Mouse (Mus musculus): ENCODE measurements at regions not wholly inside any gene's neighbourhood (a gene's known extent, or its start where the extent isn't known, plus 50 kb on each side); places are given as distances from the start of the nearest gene placed in this dataset.

- Histone ChIP-seq H3K9ac (no peak overlapping the region), H3K9me3 (ENCODE audit: control insufficient read depth, low read length) (no peaks in the 10 kb centered on the region), H3K4me1 (replicated peaks; ENCODE audit: control insufficient read depth, insufficient read depth, low read length) (peaks cover 4% of the 10 kb centered on the region; the same call in 1 of the 2 replicates), H3K27ac (no peak overlapping the region), H3K27me3 (ENCODE audit: control insufficient read depth, insufficient read depth, low read length) (no peaks in the 10 kb centered on the region), H3K36me3 (replicated peaks; ENCODE audit: control insufficient read depth, insufficient read depth) (no peaks in the 10 kb centered on the region), H3K4me3 (replicated peaks; ENCODE audit: low read length) (no peak overlapping the region), H3K4me2 (replicated peaks) (no peak overlapping the region)
- DNase-seq (ENCODE audit: low spot score), result no peak
- ATAC-seq (ENCODE audit: low FRiP score), result no peak
- WGBS, result 72% methylated on average over 4 of the region's 4 CpGs
Measured at GRCm38 (mm10) chr1:88783083-88783482, 81.1 kb upstream of the Arl4c start.

DNA sequence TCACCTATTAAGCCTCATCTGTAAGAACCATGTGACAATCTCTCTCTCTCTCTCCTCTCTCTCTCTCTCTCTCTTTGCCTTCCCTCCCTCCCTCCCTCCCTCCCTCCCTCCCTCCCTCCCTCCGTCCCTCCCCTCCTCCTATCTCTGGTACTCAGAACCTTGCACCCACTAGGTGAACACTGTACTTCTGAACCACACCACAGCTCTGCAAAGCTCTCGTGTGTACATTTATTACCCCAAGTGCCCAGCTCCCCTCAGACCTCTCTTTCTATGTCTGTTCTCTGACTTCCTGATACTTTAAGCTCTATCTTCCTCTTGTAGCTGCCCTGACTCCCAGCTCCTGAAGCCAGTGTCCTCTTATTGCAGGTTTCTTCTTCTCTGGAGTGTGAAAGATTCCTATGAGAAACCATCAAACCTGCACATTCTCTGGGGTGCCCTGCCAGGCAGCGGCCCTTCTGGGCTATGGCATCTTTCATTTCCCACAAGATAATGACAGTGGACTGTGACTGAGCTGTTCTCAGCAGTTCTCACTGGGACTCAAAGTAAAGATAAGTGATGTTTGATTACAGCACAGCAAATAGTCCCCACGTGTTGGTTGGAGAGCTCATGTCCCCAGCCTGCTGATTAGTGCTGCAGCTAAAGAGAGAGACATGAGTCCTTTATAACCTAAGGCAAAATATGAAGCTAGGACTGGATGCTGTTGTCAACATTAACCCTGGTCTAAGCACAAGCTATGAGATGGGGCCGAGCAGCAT, 83.0 kb upstream of the Arl4c start:
- 54% methylated on average over 4 of the region's 5 CpGs for whole genome bisulfite sequencing
- H3K27ac ChIP-seq, result no peak overlapping the region
- no peak overlapping the region for H3K9ac ChIP-seq
- DNase-seq (ENCODE audit: low spot score) (no peak), ATAC-seq (ENCODE audit: low FRiP score) (no peak)
- H3K4me3 ChIP-seq (replicated peaks; ENCODE audit: low read length), result no peak overlapping the region
- no peak overlapping the region for H3K4me2 ChIP-seq (replicated peaks)
- no peaks in the 10 kb centered on the region for H3K36me3 ChIP-seq (replicated peaks; ENCODE audit: control insufficient read depth, insufficient read depth)
- no peaks in the 10 kb centered on the region for H3K27me3 ChIP-seq (ENCODE audit: control insufficient read depth, insufficient read depth, low read length)
- H3K9me3 ChIP-seq (ENCODE audit: control insufficient read depth, low read length), result no peaks in the 10 kb centered on the region
- H3K4me1 ChIP-seq (replicated peaks; ENCODE audit: control insufficient read depth, insufficient read depth, low read length), result no peaks in the 10 kb centered on the region; the same call in 1 of the 2 replicates

GRCm38 (mm10) chr1:88786066-88786465, 84.0 kb upstream of the Arl4c start:
- no peak for DNase-seq (ENCODE audit: low spot score)

DNA sequence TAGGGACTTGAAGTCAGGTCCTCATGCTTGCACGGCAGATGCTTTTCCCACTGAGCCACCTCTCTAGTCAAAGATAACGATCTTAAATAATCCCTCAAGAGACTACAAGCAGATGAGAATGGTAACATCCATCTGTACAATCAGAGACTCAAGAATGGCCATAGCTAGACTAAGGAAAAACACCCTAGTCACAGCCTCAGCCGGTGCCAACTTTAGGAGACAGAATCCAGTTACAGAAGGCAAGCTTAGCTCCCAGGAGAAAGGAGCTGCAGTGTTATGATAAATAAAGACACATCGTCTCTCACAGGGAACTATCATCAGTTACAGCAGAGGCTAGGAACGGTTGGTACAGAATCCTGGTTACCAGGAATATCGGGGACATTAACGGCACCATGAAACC, 88.7 kb upstream of the Arl4c start:
- no peak for DNase-seq (ENCODE audit: low spot score)
- ATAC-seq (ENCODE audit: low FRiP score), result no peak
- Histone ChIP-seq H3K27me3 (ENCODE audit: control insufficient read depth, insufficient read depth, low read length) (no peaks in the 10 kb centered on the region), H3K9ac (no peak overlapping the region), H3K36me3 (replicated peaks; ENCODE audit: control insufficient read depth, insufficient read depth) (no peaks in the 10 kb centered on the region), H3K4me3 (replicated peaks; ENCODE audit: low read length) (no peak overlapping the region), H3K4me1 (replicated peaks; ENCODE audit: control insufficient read depth, insufficient read depth, low read length) (no peaks in the 10 kb centered on the region), H3K4me2 (replicated peaks) (no peak overlapping the region), H3K9me3 (ENCODE audit: control insufficient read depth, low read length) (no peaks in the 10 kb centered on the region), H3K27ac (no peak overlapping the region)
- 80% methylated on average over 7 of the region's 7 CpGs for WGBS

More at GRCm38 (mm10) chr1:88786066-88786465, 84.0 kb upstream of the Arl4c start:
- H3K36me3 ChIP-seq (replicated peaks; ENCODE audit: control insufficient read depth, insufficient read depth), result no peaks in the 10 kb centered on the region
- H3K9ac ChIP-seq, result no peak overlapping the region
- H3K4me2 ChIP-seq (replicated peaks), result no peak overlapping the region
- no peaks in the 10 kb centered on the region for H3K9me3 ChIP-seq (ENCODE audit: control insufficient read depth, low read length)
- H3K4me3 ChIP-seq (replicated peaks; ENCODE audit: low read length), result no peak overlapping the region
- WGBS, result 88% methylated on average over 14 of the region's 14 CpGs
- no peak for ATAC-seq (ENCODE audit: low FRiP score)
- no peaks in the 10 kb centered on the region for H3K27me3 ChIP-seq (ENCODE audit: control insufficient read depth, insufficient read depth, low read length)
- no peaks in the 10 kb centered on the region; the same call in 1 of the 2 replicates for H3K4me1 ChIP-seq (replicated peaks; ENCODE audit: control insufficient read depth, insufficient read depth, low read length)
- H3K27ac ChIP-seq, result no peak overlapping the region

DNA sequence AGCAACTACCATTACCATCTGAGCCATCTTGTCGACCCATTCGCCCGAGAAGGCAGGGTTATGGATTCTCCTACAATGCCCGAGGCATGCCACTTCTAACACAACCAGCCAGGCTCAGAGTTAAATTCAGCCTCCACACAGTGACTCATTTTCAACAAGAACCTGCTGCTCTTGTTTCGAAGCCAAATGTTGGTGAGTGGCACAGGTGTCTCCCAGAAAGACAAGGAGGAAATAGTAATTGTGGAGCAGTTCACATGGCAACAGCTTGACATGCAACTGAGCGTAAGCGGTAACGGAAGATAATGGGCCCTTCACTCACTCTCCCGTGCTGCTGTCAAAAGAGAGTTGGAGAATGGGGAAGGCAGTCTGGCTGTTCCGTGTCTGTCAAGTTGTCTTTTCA, 92.9 kb upstream of the Arl4c start:
- H3K4me1 ChIP-seq (replicated peaks; ENCODE audit: control insufficient read depth, insufficient read depth, low read length), result no peaks in the 10 kb centered on the region; the same call in 1 of the 2 replicates
- H3K27me3 ChIP-seq (ENCODE audit: control insufficient read depth, insufficient read depth, low read length), result no peaks in the 10 kb centered on the region
- H3K9me3 ChIP-seq (ENCODE audit: control insufficient read depth, low read length), result no peaks in the 10 kb centered on the region
- H3K4me3 ChIP-seq (replicated peaks; ENCODE audit: low read length), result no peak overlapping the region
- 64% methylated on average over 10 of the region's 10 CpGs for WGBS
- H3K4me2 ChIP-seq (replicated peaks), result no peak overlapping the region
- no peak overlapping the region for H3K9ac ChIP-seq
- H3K36me3 ChIP-seq (replicated peaks; ENCODE audit: control insufficient read depth, insufficient read depth), result no peaks in the 10 kb centered on the region
- DNase-seq (ENCODE audit: low spot score), result no peak
- no peak overlapping the region for H3K27ac ChIP-seq
- ATAC-seq (ENCODE audit: low FRiP score), result no peak

GRCm38 (mm10) chr1:88798473-88798872, 96.5 kb upstream of the Arl4c start:
- Histone ChIP-seq H3K27me3 (ENCODE audit: control insufficient read depth, insufficient read depth, low read length) (no peaks in the 10 kb centered on the region), H3K27ac (no peak overlapping the region), H3K4me2 (replicated peaks) (no peak overlapping the region), H3K9ac (no peak overlapping the region), H3K9me3 (ENCODE audit: control insufficient read depth, low read length) (no peaks in the 10 kb centered on the region), H3K4me3 (replicated peaks; ENCODE audit: low read length) (no peak overlapping the region), H3K36me3 (replicated peaks; ENCODE audit: control insufficient read depth, insufficient read depth) (no peaks in the 10 kb centered on the region), H3K4me1 (replicated peaks; ENCODE audit: control insufficient read depth, insufficient read depth, low read length) (no peaks in the 10 kb centered on the region; the same call in 1 of the 2 replicates)
- WGBS, result 69% methylated on average over 14 of the region's 14 CpGs
- ATAC-seq (ENCODE audit: low FRiP score) (no peak), DNase-seq (ENCODE audit: low spot score) (no peak)

DNA sequence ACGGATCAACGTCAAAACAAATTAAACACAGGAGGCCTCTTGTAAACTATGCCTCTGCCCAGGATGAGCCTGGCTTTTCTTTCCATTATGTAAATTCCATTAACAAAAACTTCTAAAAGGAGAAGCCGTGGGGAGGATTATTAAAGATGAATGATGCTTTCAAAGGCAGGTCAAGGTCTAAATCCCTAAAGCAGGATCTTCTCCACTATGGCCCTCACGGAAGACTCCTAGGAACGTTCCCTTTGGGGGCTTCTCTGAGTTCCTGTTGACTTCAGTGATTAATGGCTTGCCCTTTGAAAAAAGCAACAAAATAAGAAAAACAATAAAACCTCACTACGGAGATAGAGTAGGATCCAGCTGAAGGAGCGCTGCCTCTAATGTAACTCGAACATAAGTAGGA, 96.9 kb upstream of the Arl4c start:
- no peak overlapping the region for H3K9ac ChIP-seq
- 35% methylated on average over 8 of the region's 8 CpGs for WGBS
- ATAC-seq (ENCODE audit: low FRiP score), result no peak

GRCm38 (mm10) chr1:88799343-88799742, 97.3 kb upstream of the Arl4c start:
- H3K9ac ChIP-seq, result no peak overlapping the region
- H3K4me3 ChIP-seq (replicated peaks; ENCODE audit: low read length), result no peak overlapping the region
- no peak overlapping the region for H3K27ac ChIP-seq
- no peaks in the 10 kb centered on the region for H3K9me3 ChIP-seq (ENCODE audit: control insufficient read depth, low read length)
- H3K36me3 ChIP-seq (replicated peaks; ENCODE audit: control insufficient read depth, insufficient read depth), result no peaks in the 10 kb centered on the region
- no peaks in the 10 kb centered on the region for H3K27me3 ChIP-seq (ENCODE audit: control insufficient read depth, insufficient read depth, low read length)
- H3K4me1 ChIP-seq (replicated peaks; ENCODE audit: control insufficient read depth, insufficient read depth, low read length), result no peaks in the 10 kb centered on the region; the same call in 1 of the 2 replicates
- 16% methylated on average over 7 of the region's 7 CpGs for WGBS
- DNase-seq (ENCODE audit: low spot score) (no peak), ATAC-seq (ENCODE audit: low FRiP score) (no peak)
- no peak overlapping the region for H3K4me2 ChIP-seq (replicated peaks)

More for the DNA sequence above, 96.9 kb upstream of the Arl4c start:
- no peak overlapping the region for H3K27ac ChIP-seq
- no peak overlapping the region for H3K4me3 ChIP-seq (replicated peaks; ENCODE audit: low read length)
- H3K27me3 ChIP-seq (ENCODE audit: control insufficient read depth, insufficient read depth, low read length), result no peaks in the 10 kb centered on the region
- no peaks in the 10 kb centered on the region; the same call in 1 of the 2 replicates for H3K4me1 ChIP-seq (replicated peaks; ENCODE audit: control insufficient read depth, insufficient read depth, low read length)
- H3K36me3 ChIP-seq (replicated peaks; ENCODE audit: control insufficient read depth, insufficient read depth), result no peaks in the 10 kb centered on the region
- H3K4me2 ChIP-seq (replicated peaks), result no peak overlapping the region
- no peaks in the 10 kb centered on the region for H3K9me3 ChIP-seq (ENCODE audit: control insufficient read depth, low read length)
- no peak for DNase-seq (ENCODE audit: low spot score)

DNA sequence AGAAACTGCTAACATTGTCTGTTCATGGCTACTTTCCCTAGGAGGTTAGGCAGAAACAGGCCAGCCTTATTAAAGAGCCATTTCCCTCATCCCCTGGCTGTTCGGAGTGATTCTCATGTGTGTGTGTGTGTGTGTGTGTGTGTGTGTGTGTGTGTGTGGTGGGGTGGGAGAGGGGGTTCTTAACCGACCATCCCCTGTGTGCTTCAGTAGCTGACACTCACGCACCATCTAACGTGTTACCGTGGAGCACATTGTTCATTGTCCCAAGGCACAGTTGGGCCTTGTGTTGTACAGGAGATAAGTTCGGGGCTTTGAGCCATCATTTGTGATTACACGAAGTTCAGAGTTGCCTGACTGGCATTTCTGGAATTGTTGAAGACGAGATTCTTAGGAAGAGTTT, 97.8 kb upstream of the Arl4c start:
- no peaks in the 10 kb centered on the region for H3K36me3 ChIP-seq (replicated peaks; ENCODE audit: control insufficient read depth, insufficient read depth)
- no peak overlapping the region for H3K27ac ChIP-seq
- WGBS, result 22% methylated on average over 8 of the region's 8 CpGs
- no peaks in the 10 kb centered on the region; the same call in 1 of the 2 replicates for H3K4me1 ChIP-seq (replicated peaks; ENCODE audit: control insufficient read depth, insufficient read depth, low read length)
- no peak overlapping the region for H3K4me3 ChIP-seq (replicated peaks; ENCODE audit: low read length)
- no peaks in the 10 kb centered on the region for H3K9me3 ChIP-seq (ENCODE audit: control insufficient read depth, low read length)
- no peak for DNase-seq (ENCODE audit: low spot score)
- no peak overlapping the region for H3K9ac ChIP-seq
- H3K4me2 ChIP-seq (replicated peaks), result no peak overlapping the region
- ATAC-seq (ENCODE audit: low FRiP score), result no peak
- no peaks in the 10 kb centered on the region for H3K27me3 ChIP-seq (ENCODE audit: control insufficient read depth, insufficient read depth, low read length)
